Mouse (Mus musculus): Measurements from ENCODE around the gene Rps10. TPM values are rescaled to one million over a fixed set of nuclear protein-coding genes. Genes with fewer than 3 reads are reported as not detected.

The Rps10 gene
- polyA plus RNA-seq, 1 experiment from 2014 or later, result 1,122 TPM

Other genes with a start within 250 kb of the Rps10 start
- gene Grm4, start 115.3 kb downstream of the Rps10 start, polyA plus RNA-seq (2014; fragmentation: Nextera tagmentation; extraction: Ambion mirVana), result 0.97 and 1.2 TPM in 2 replicates
- gene Hmga1, start 80.2 kb downstream of the Rps10 start, polyA plus RNA-seq (2014; fragmentation: Nextera tagmentation; extraction: Ambion mirVana), result 142 and 170 TPM in 2 replicates
- 28.8 and 29.3 TPM in 2 replicates for gene AI413582, start 70.9 kb downstream of the Rps10 start, polyA plus RNA-seq (2014; fragmentation: Nextera tagmentation; extraction: Ambion mirVana)
- gene Nudt3, start 13.2 kb downstream of the Rps10 start, polyA plus RNA-seq (2014; fragmentation: Nextera tagmentation; extraction: Ambion mirVana), result 37.4 and 38.1 TPM in 2 replicates
- gene RPS10-NUDT3, start 1.4 kb downstream of the Rps10 start, polyA plus RNA-seq (2014; fragmentation: Nextera tagmentation; extraction: Ambion mirVana), result not detected in 2 replicates
- 4.4 and 6.1 TPM in 2 replicates for gene Pacsin1, start 18.8 kb upstream of the Rps10 start, polyA plus RNA-seq (2014; fragmentation: Nextera tagmentation; extraction: Ambion mirVana)
- gene Spdef, start 92.3 kb upstream of the Rps10 start, polyA plus RNA-seq (2014; fragmentation: Nextera tagmentation; extraction: Ambion mirVana), result 0.26 and 1.6 TPM in 2 replicates
- gene D17Wsu92e, start 184.0 kb upstream of the Rps10 start, polyA plus RNA-seq (2014; fragmentation: Nextera tagmentation; extraction: Ambion mirVana), result 18.8 and 19.0 TPM in 2 replicates
- 272 and 274 TPM in 2 replicates for gene Snrpc, start 201.5 kb upstream of the Rps10 start, polyA plus RNA-seq (2014; fragmentation: Nextera tagmentation; extraction: Ambion mirVana)
- 5.9 and 6.7 TPM in 2 replicates for gene Uhrf1bp1, start 219.8 kb upstream of the Rps10 start, polyA plus RNA-seq (2014; fragmentation: Nextera tagmentation; extraction: Ambion mirVana)